Mouse (Mus musculus) neural tube, embryonic 15.5 days (tissue): Measurements from ENCODE around the gene Tbc1d8. TPM values are rescaled to one million over a fixed set of nuclear protein-coding genes. Genes with fewer than 3 reads are reported as not detected.

Experiments used
- ATAC-seq: fragments of 200-750 bp; cut with Nextera tagmentation; 2 replicates; pipeline ENCODE4 v1.8.0; 2017; ENCODE audit warnings: mild to moderate bottlenecking, moderate TSS enrichment, moderate library complexity; ENCODE audit not compliant: low FRiP score
- H3K27ac ChIP-seq: fragments of 300-500 bp; sonication (generic); replicated peaks from 2 replicates; pipeline ENCODE4 v1.5.1; 2015; ENCODE audit warnings: mild to moderate bottlenecking, inconsistent platforms
- H3K27me3 ChIP-seq: fragments of 300-500 bp; sonication (generic); replicated peaks from 2 replicates; pipeline ENCODE4 v1.6.1; 2015; ENCODE audit warnings: inconsistent platforms
- H3K36me3 ChIP-seq: fragments of 300-500 bp; sonication (generic); 2 replicates; pipeline ENCODE4 v1.6.1; 2015; ENCODE audit warnings: inconsistent platforms
- H3K4me1 ChIP-seq: fragments of 300-500 bp; sonication (generic); 2 replicates; pipeline ENCODE4 v1.6.1; 2015; ENCODE audit warnings: inconsistent platforms
- H3K4me2 ChIP-seq: fragments of 300-500 bp; sonication (generic); 2 replicates; pipeline ENCODE4 v1.6.1; 2015; ENCODE audit warnings: inconsistent platforms, mild to moderate bottlenecking, moderate library complexity
- H3K4me3 ChIP-seq: fragments of 300-500 bp; sonication (generic); replicated peaks from 2 replicates; pipeline ENCODE4 v1.5.1; 2015; ENCODE audit warnings: mild to moderate bottlenecking, inconsistent platforms
- H3K9ac ChIP-seq: fragments of 300-500 bp; sonication (generic); replicated peaks from 2 replicates; pipeline ENCODE4 v1.6.1; 2015; ENCODE audit warnings: mild to moderate bottlenecking, inconsistent platforms
- H3K9me3 ChIP-seq: fragments of 300-500 bp; sonication (generic); replicated peaks from 2 replicates; pipeline ENCODE4 v1.6.1; 2016; ENCODE audit warnings: inconsistent platforms
- WGBS: fragments of 180-500 bp; shearing (Covaris S2); methylation state at CpG from one replicate; pipeline ENCODE4 v1.1.7; 2015; ENCODE audit warnings: mixed read lengths; 5-methylcytosine and 5-hydroxymethylcytosine counted together
- polyA plus RNA-seq: library from polyadenylated mRNA; unstranded; fragments of >200 nt; fragmentation: Nextera tagmentation; extraction: Ambion mirVana; gene quantifications from 2 replicates; pipeline ENCODE4 v1.2.1, GENCODE M21; 2015

The Tbc1d8 gene
- polyA plus RNA-seq, 1 experiment from 2014 or later, result 12.7 TPM

DNA sequence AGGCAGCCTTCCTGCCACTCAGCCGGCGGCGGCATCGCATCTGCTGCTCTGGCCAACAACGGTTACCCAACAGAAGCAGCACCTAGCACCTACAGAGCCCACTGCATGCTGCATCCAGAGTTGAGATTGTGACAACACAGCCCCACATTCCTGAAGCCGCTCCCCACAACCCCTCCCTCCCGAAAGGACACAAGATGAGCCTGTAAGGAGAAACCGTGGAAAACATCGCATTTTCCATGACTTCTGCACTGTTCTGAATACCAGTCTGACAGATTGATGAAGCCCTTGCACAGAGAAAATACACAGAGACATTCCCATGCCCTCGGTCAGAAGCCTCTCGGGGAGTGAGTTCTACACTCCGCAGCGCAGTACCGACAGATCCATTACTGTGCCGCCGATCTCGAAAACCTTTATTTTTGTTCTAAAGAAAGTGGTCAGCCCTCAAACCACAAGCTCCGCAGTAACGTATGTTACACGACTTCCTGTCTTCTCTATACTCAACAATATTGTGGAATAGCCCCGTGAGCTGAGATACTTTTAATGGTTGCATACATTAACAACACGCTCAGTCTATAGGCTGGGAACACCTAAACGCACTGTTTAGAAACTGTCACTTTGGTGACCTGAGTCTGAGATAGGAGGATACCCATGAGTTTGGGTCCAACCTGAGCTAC, 23.1 kb downstream of the Tbc1d8 start:
- ATAC-seq, result no peak
- H3K4me3 ChIP-seq, result no peak overlapping the region
- H3K4me2 ChIP-seq, result no peak overlapping the region
- H3K4me1 ChIP-seq, result peaks cover 17% of the 10 kb centered on the region
- no peaks in the 10 kb centered on the region for H3K9me3 ChIP-seq
- no peak overlapping the region for H3K27ac ChIP-seq
- H3K27me3 ChIP-seq, result no peaks in the 10 kb centered on the region
- H3K36me3 ChIP-seq, result no peaks in the 10 kb centered on the region
- no peak overlapping the region for H3K9ac ChIP-seq
- 83% methylated on average over 23 of the region's 23 CpGs for WGBS

DNA sequence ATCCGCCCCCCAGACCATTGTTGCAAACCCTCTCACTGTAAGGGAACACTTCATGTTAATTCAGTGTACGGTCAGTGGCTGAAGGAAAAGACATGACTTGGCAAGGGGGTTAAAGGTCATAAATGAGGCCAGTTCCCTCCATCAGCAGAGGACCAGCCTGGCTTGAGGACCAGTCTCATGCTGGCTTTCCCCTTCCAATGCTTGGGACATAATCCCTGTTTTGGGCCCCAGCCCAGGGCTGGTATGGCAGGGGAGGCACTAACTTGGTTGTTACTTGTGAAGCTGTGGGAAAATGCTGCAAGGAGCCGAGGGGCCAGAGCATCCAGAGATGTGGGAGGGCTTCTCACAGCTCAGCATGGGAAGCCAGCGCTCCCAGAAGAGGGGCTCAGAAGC, 23.8 kb downstream of the Tbc1d8 start:
- 77% methylated on average over 4 of the region's 4 CpGs for WGBS
- H3K27ac ChIP-seq, result no peak overlapping the region
- H3K9me3 ChIP-seq, result no peaks in the 10 kb centered on the region
- peaks cover 24% of the 10 kb centered on the region for H3K4me1 ChIP-seq
- no peak for ATAC-seq
- no peaks in the 10 kb centered on the region for H3K36me3 ChIP-seq
- no peaks in the 10 kb centered on the region for H3K27me3 ChIP-seq
- H3K4me3 ChIP-seq, result no peak overlapping the region
- H3K9ac ChIP-seq, result no peak overlapping the region
- H3K4me2 ChIP-seq, result no peak overlapping the region

- Histone ChIP-seq H3K9me3 (no peaks in the 10 kb centered on the region), H3K4me1 (peaks cover 26% of the 10 kb centered on the region), H3K36me3 (no peaks in the 10 kb centered on the region), H3K4me2 (no peak overlapping the region), H3K27ac (no peak overlapping the region), H3K27me3 (no peaks in the 10 kb centered on the region), H3K4me3 (no peak overlapping the region), H3K9ac (no peak overlapping the region)
- 85% methylated on average over 9 of the region's 9 CpGs for WGBS
- ATAC-seq, result no peak
Observed at GRCm38 (mm10) chr1:39454108-39454782, 24.3 kb downstream of the Tbc1d8 start.

DNA sequence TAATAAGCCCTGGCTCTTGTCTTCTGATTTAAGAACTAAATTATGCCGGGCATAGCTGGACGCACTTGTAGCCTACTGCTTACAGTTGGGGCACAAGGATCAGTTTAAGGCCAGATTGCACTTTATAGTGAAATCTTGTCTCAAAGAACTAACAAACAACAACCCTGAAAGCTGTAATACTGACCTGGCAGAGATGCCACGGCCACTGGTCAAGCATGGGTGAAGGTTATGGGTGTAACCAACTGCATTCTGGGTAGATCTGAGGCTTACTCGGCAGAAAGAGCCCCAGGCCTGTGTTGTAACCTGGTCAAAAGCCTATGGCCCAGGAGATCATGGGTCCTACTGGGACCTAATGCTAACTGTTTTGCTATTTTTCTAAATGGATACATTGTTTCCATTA, 26.4 kb downstream of the Tbc1d8 start:
- no peaks in the 10 kb centered on the region for H3K9me3 ChIP-seq
- H3K27ac ChIP-seq, result no peak overlapping the region
- no peak for ATAC-seq
- no peak overlapping the region for H3K9ac ChIP-seq
- no peak overlapping the region for H3K4me3 ChIP-seq
- no peak overlapping the region for H3K4me2 ChIP-seq
- no peaks in the 10 kb centered on the region for H3K27me3 ChIP-seq
- H3K36me3 ChIP-seq, result no peaks in the 10 kb centered on the region
- WGBS, result 89% methylated on average over 4 of the region's 4 CpGs
- H3K4me1 ChIP-seq, result peaks cover 26% of the 10 kb centered on the region

DNA sequence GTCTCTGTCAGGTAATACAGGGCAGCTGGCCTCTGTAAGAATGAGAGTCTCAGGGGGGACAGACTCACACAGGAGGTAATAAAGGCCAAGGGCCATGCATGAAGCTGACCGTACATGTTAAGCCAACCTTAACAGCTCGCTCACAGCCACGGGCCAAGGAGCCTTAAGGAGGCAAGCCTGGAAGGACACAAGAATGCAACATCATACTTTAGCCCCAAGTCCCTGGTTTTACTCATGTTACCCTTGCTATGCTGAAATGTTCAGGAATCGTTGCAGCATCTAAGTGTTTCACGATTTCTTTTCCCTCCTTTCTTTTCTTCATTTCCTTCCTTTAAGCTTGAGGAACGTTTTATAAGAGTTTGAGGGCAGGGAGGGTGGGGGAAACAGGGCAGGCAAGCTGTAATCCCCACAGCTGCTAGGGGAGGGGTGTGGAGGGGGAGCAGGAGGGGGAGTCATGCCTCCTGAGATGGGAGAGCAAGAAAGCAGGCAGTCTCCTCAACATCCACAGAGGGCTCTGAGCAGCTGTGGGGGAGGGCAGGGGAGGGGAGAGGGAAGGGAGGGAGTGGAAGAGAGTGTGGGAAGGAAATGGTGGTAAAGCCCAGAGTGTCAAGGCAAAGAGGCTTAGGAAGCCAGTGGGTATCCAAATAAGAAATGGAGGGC, 28.4 kb downstream of the Tbc1d8 start:
- H3K4me1 ChIP-seq, result peaks cover 23% of the 10 kb centered on the region
- H3K9ac ChIP-seq, result no peak overlapping the region
- ATAC-seq, result no peak
- H3K27me3 ChIP-seq, result no peaks in the 10 kb centered on the region
- no peaks in the 10 kb centered on the region for H3K36me3 ChIP-seq
- H3K9me3 ChIP-seq, result no peaks in the 10 kb centered on the region
- no peak overlapping the region for H3K4me3 ChIP-seq
- H3K4me2 ChIP-seq, result no peak overlapping the region
- no peak overlapping the region for H3K27ac ChIP-seq
- 67% methylated on average over 6 of the region's 6 CpGs for WGBS

GRCm38 (mm10) chr1:39449251-39449790, 29.2 kb downstream of the Tbc1d8 start:
- Histone ChIP-seq H3K9me3 (no peaks in the 10 kb centered on the region), H3K36me3 (no peaks in the 10 kb centered on the region), H3K27me3 (no peaks in the 10 kb centered on the region), H3K4me2 (no peak overlapping the region), H3K27ac (no peak overlapping the region), H3K4me1 (peaks cover 16% of the 10 kb centered on the region), H3K4me3 (no peak overlapping the region), H3K9ac (no peak overlapping the region)
- ATAC-seq, result no peak
- WGBS, result 89% methylated on average over 12 of the region's 12 CpGs

GRCm38 (mm10) chr1:39448819-39449218, 29.7 kb downstream of the Tbc1d8 start:
- ATAC-seq, result no peak
- H3K4me2 ChIP-seq, result no peak overlapping the region
- no peaks in the 10 kb centered on the region for H3K9me3 ChIP-seq
- no peak overlapping the region for H3K27ac ChIP-seq
- H3K9ac ChIP-seq, result no peak overlapping the region
- H3K4me3 ChIP-seq, result no peak overlapping the region
- H3K27me3 ChIP-seq, result no peaks in the 10 kb centered on the region
- H3K36me3 ChIP-seq, result no peaks in the 10 kb centered on the region
- H3K4me1 ChIP-seq, result peaks cover 20% of the 10 kb centered on the region
- WGBS, result 97% methylated on average over 5 of the region's 5 CpGs

DNA sequence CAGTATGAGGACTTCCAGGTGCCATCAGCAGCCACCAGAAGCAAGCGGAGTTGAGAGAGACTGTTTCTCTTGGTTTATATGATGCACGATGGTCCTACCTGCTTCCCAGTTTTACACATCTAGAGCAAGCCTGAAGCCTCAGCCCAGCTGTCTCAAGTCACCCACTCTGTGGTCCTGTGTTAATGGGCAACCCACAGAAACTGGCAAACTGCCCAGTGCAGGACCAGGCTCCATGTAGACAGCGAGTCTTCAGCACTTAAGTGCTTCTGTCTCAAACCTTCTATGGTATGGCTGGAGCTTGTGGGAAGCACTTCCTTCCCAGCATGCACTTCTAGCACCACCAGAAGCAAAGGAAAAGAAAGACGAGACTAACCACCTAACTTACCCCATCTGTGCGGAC, 30.3 kb downstream of the Tbc1d8 start:
- Histone ChIP-seq H3K27me3 (no peaks in the 10 kb centered on the region), H3K27ac (no peak overlapping the region), H3K4me2 (no peak overlapping the region), H3K36me3 (no peaks in the 10 kb centered on the region), H3K4me3 (no peak overlapping the region), H3K4me1 (peaks cover 26% of the 10 kb centered on the region), H3K9me3 (no peaks in the 10 kb centered on the region), H3K9ac (no peak overlapping the region)
- 87% methylated on average over 5 of the region's 5 CpGs for WGBS
- no peak for ATAC-seq

DNA sequence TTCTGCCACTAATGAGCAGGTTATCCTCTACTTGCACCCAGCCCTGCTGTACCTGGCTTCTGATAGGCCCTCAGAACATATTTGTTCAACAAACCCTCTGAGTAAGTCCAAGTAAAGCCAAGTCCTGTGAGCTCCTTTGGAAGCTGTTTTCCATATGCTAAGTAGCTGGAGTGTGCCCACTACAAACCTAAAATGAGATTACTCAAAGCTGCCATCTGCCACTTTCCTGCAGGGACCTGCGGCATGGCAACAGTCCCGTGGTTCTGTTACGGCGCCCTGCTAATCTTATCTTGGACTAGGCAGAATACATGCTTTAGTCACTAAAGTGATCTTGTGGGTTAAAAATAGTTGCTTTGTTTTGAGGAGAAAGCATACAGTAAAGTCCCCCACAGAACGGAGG, 32.4 kb downstream of the Tbc1d8 start:
- no peak overlapping the region for H3K4me3 ChIP-seq
- no peaks in the 10 kb centered on the region for H3K27me3 ChIP-seq
- WGBS, result 65% methylated on average over 5 of the region's 5 CpGs
- H3K4me2 ChIP-seq, result no peak overlapping the region
- H3K27ac ChIP-seq, result no peak overlapping the region
- no peak for ATAC-seq
- H3K9me3 ChIP-seq, result no peaks in the 10 kb centered on the region
- no peaks in the 10 kb centered on the region for H3K36me3 ChIP-seq
- no peak overlapping the region for H3K9ac ChIP-seq
- peaks cover 25% of the 10 kb centered on the region for H3K4me1 ChIP-seq

GRCm38 (mm10) chr1:39445303-39446050, 33.1 kb downstream of the Tbc1d8 start:
- no peak overlapping the region for H3K9ac ChIP-seq
- no peaks in the 10 kb centered on the region for H3K27me3 ChIP-seq
- no peak overlapping the region for H3K4me2 ChIP-seq
- no peaks in the 10 kb centered on the region for H3K36me3 ChIP-seq
- no peak overlapping the region for H3K27ac ChIP-seq
- whole genome bisulfite sequencing, result 88% methylated on average over 20 of the region's 20 CpGs
- ATAC-seq, result no peak
- H3K9me3 ChIP-seq, result no peaks in the 10 kb centered on the region
- peaks cover 22% of the 10 kb centered on the region for H3K4me1 ChIP-seq
- H3K4me3 ChIP-seq, result no peak overlapping the region

DNA sequence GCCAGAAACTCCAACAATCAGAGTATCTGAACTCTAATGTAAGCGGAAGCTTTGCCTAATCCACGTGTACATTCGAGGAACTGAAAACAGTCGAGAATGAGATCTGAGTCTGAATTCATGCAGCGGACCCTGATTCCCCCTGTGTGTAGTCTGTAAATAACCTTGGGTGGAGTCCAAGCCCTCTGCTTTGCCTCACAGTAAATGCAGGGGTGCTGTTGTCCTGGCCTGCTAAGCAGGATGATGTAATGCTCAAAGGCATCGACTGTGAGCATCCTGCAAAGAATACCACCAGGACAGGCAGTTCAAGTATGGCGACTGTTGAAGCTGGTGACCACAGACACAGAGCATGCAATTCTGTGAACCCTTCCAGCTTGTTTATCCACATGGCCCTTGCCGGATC, 34.8 kb downstream of the Tbc1d8 start:
- H3K4me2 ChIP-seq, result no peak overlapping the region
- WGBS, result 68% methylated on average over 8 of the region's 8 CpGs
- H3K27ac ChIP-seq, result peak overlapping the region; percentile 18; the same call in 1 of the 2 replicates
- no peak overlapping the region for H3K4me3 ChIP-seq
- H3K9me3 ChIP-seq, result no peaks in the 10 kb centered on the region
- peaks cover 20% of the 10 kb centered on the region for H3K4me1 ChIP-seq
- H3K36me3 ChIP-seq, result no peaks in the 10 kb centered on the region
- no peak for ATAC-seq
- H3K9ac ChIP-seq, result no peak overlapping the region
- no peaks in the 10 kb centered on the region for H3K27me3 ChIP-seq
